Mouse (Mus musculus) cerebellum, adult 2 months (tissue): ENCODE measurements around the gene Endou. TPM values are rescaled to one million over a fixed set of nuclear protein-coding genes. Genes with fewer than 3 reads are reported as not detected.
A peak's percentile ranks its signal among the peaks of the same experiment; 100 is the strongest.

Experiments
- DNase-seq, 2 experiments: peaks; one replicate each; pipeline ENCODE4 v3.0.0; 2021
- H3K27ac ChIP-seq: fragments of 200-500 bp; 2 replicates; pipeline ENCODE4 v1.5.1; 2012; ENCODE audit warnings: low read length, control low read depth, inconsistent platforms; ENCODE audit not compliant: insufficient read depth
- H3K27me3 ChIP-seq: fragments of 200-500 bp; 2 replicates; pipeline ENCODE4 v1.6.1; 2012; ENCODE audit warnings: inconsistent platforms, mild to moderate bottlenecking, low read length, moderate library complexity; ENCODE audit not compliant: control insufficient read depth, insufficient read depth
- H3K4me1 ChIP-seq: fragments of 200-500 bp; 2 replicates; pipeline ENCODE4 v1.6.1; 2011; ENCODE audit warnings: low read length; ENCODE audit not compliant: control insufficient read depth, insufficient read depth
- H3K4me3 ChIP-seq: fragments of 200-500 bp; replicated peaks from 2 replicates; pipeline ENCODE3; 2011; ENCODE audit warnings: mild to moderate bottlenecking, low read depth, low read length, control low read depth; ENCODE audit not compliant: insufficient read depth
- CTCF ChIP-seq: fragments of 200-500 bp; IDR thresholded peaks from 2 replicates; pipeline ENCODE4 v1.5.1; 2011; ENCODE audit warnings: low read depth, mild to moderate bottlenecking, control low read depth, low read length, moderate library complexity, borderline replicate concordance; ENCODE audit not compliant: insufficient read depth
- POLR2A ChIP-seq: fragments of 200-500 bp; IDR thresholded peaks from 2 replicates; pipeline ENCODE4 v1.6.1; 2011; ENCODE audit warnings: low read length, control low read depth, borderline replicate concordance; ENCODE audit not compliant: insufficient read depth
- whole genome bisulfite sequencing: fragments of 180-500 bp; shearing (Covaris S2); methylation state at CpG from one replicate; pipeline ENCODE4 v1.1.7; 2018; 5-methylcytosine and 5-hydroxymethylcytosine counted together
- polyA plus RNA-seq: library from polyadenylated mRNA; depleted of rRNA; stranded (reverse); fragments of >200 nt; gene quantifications from 2 replicates; pipeline ENCODE4 v1.2.3, GENCODE M21; 2012

Endou gene
- polyA plus RNA-seq, 1 experiment, result 1.7 TPM

DNA sequence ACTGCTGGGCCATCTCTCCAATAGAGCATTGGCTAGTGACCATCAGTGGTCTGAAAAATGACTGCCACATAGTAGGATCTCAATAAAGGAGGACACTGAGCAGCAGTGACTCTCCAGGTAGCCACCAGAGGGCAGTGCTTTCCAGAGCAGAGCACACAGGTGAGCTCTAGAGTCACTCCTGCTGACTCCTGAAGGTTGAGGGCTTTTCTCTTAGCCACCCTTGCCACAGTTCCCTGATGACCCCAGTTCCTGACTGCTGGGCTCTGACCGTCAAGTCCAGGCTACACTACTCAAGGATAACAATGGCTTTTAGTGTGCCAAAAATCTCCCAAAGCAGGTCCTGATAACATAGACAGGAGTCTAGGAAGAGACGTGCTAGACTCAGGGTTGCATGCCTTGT is 20.5 kb upstream of the Endou start:
- H3K4me1 ChIP-seq, result no peaks in the 10 kb centered on the region
- H3K4me3 ChIP-seq, result no peak overlapping the region
- no peak for TF ChIP-seq POLR2A
- TF ChIP-seq CTCF, result peak; percentile 40; the same call in 1 of the 2 replicates
- H3K27ac ChIP-seq, result no peak overlapping the region
- H3K27me3 ChIP-seq, result no peaks in the 10 kb centered on the region
- WGBS, result 82% methylated on average over 2 of the region's 2 CpGs
- no peak for DNase-seq

DNA sequence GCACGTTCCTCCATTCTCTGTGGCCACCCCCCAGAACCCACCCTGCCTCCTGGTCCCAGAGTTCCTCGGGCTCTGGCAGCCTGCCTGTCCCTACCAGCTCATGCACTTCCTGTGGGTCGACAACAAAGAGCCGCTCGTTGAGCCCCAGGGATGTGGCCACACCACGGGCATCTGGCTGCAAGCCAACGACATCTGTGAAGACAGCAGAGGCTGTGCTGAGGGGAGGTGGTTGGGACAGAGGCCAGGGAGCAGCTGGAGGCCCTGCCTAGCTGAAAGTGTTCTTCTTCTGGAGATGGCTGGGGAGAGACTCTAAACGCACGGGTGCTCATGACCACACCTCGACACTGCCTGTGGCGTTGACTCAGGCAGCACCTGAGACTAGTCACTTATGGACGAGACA is 19.6 kb upstream of the Endou start:
- Histone ChIP-seq H3K4me3 (no peak overlapping the region), H3K4me1 (no peaks in the 10 kb centered on the region), H3K27ac (no peak overlapping the region), H3K27me3 (no peaks in the 10 kb centered on the region)
- 15% methylated on average over 12 of the region's 12 CpGs for WGBS
- TF ChIP-seq POLR2A, result no peak
- no peak for TF ChIP-seq CTCF
- peak; percentile 46 to 66 for DNase-seq

DNA sequence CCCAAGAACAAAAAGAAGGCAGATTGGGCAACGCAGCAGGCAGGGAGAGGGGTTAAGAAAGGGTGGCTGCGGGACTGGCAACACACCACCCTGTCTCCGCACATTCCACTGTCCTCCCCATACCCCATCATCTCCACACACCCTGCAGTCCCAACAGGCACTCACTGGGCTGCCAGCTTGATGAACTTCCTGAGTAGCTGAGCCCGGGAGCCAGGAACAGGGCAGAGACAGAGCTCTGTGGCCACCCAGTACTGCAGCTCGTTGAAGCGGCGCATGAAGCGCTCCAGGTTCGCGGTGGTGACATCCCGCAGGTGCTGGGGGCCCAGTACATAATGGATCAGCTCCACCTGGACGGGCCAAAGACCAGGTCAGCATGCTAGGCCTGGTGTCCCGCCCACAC is 18.7 kb upstream of the Endou start:
- Histone ChIP-seq H3K4me3 (no peak overlapping the region), H3K27me3 (no peaks in the 10 kb centered on the region), H3K4me1 (no peaks in the 10 kb centered on the region), H3K27ac (no peak overlapping the region)
- no peak for TF ChIP-seq POLR2A
- no peak for TF ChIP-seq CTCF
- 63% methylated on average over 13 of the region's 13 CpGs for WGBS
- DNase-seq, result no peak

DNA sequence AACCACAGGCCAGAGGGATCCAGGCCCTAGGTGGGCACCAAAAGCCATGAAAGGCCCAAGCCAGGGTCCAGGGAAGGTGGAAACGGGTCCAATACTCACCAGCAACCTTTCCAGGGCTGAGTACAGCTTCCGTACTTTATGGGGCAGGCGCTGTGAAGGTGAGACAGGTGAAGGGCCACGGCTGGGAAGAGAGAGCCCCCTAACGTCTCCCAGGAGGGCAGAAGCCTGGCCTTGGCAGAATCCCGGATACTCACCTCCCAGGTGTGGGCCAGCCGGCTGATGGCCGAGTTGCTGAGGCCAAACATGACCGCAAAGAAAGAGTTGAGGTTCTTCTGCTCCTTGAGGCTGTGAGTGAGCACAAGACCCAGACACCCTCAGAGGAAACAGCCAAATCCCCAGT is 18.3 kb upstream of the Endou start:
- WGBS, result 94% methylated on average over 9 of the region's 9 CpGs

DNA sequence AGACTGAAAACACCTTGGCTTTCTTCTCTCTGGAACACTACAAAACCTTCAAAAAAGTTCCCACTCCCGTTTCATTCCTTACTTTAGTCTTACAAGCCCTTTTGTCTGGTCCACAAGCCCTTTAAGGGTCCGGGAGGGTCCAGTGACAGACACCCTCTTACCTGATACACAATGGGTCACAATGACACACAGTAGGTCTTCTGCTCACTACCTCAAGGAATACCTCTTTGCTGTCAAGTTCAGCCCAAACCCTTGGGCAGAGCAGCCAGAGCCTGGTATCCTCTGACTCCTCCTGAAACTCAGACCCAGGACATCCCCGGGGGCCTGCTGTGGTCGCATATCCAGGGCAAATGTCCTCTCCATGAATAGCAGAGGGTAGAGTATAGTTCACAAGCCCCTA is 17.8 kb upstream of the Endou start:
- H3K4me3 ChIP-seq, result no peak overlapping the region
- no peak for DNase-seq
- WGBS, result 97% methylated on average over 4 of the region's 4 CpGs
- TF ChIP-seq POLR2A (no peak), CTCF (no peak)
- no peaks in the 10 kb centered on the region for H3K4me1 ChIP-seq
- H3K27ac ChIP-seq, result no peak overlapping the region
- no peaks in the 10 kb centered on the region for H3K27me3 ChIP-seq

More for the DNA sequence above, 18.3 kb upstream of the Endou start:
- Histone ChIP-seq H3K4me1 (no peaks in the 10 kb centered on the region), H3K27me3 (no peaks in the 10 kb centered on the region), H3K27ac (no peak overlapping the region), H3K4me3 (no peak overlapping the region)
- TF ChIP-seq CTCF, result no peak
- no peak for TF ChIP-seq POLR2A
- DNase-seq, result no peak

DNA sequence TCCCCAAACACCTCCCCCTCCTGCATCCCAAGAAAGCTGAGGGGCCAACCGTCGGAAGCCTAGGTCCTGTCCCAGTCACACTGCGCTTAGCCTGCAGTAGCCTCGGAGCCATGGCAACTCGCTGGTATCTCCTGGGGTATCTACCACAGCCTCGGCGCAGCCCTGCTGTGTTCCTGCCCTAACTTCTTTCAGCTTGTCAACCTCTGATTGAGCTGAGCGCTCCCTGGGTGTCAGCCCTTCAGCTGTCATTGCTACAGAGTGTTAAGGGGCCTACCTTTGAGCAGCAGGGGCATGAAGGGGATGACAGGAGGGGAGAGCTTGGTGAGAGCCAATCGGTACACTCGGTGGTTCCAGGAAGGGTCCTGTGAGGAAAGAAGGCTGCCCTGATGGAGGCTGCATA is 17.2 kb upstream of the Endou start:
- whole genome bisulfite sequencing, result 49% methylated on average over 10 of the region's 10 CpGs
- Histone ChIP-seq H3K27me3 (no peaks in the 10 kb centered on the region), H3K27ac (no peak overlapping the region), H3K4me1 (no peaks in the 10 kb centered on the region), H3K4me3 (no peak overlapping the region)
- no peak for DNase-seq
- no peak for TF ChIP-seq CTCF
- TF ChIP-seq POLR2A, result no peak

DNA sequence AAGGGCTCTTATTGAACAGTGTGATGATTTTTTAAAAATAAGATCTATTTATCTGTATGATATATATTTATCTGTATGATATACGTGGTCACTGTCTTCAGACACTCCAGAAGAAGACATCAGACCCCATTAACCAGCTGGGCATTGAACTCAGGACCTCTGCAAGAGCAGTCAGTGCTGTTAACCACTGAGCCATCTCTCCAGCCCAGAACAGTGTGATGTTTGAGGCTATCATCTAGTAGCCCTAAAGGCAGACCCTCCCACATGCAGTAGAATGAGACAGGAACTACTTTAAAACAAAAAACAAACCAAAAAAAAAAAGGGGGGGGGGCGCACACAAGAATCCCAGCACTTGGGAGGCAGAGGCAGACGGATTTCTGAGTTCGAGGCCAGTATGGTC is 16.3 kb upstream of the Endou start:
- H3K27me3 ChIP-seq, result no peaks in the 10 kb centered on the region
- no peak for DNase-seq
- no peak for TF ChIP-seq CTCF
- H3K4me3 ChIP-seq, result no peak overlapping the region
- no peaks in the 10 kb centered on the region for H3K4me1 ChIP-seq
- H3K27ac ChIP-seq, result no peak overlapping the region
- 93% methylated on average over 4 of the region's 4 CpGs for WGBS

DNA sequence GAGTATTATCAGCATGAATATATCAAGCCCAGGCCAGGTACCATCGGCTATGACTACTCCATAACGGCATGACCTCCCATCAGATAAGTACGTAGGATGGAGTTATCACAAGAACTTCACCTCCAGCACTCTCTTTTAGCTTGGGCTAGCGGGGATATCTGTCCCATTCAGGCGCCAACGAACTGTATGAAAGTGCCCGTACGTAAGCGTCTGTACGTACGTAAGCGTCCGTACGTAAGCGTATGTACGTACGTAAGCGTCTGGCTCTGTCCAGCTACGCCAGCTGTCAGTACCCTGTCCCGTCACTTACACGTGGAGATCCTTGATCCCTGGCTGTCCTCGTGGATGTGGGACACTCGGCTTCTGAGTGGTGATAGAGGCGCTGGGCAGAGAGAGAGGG is 15.6 kb upstream of the Endou start:
- no peak for DNase-seq
- WGBS, result 94% methylated on average over 24 of the region's 24 CpGs
- no peaks in the 10 kb centered on the region for H3K4me1 ChIP-seq
- no peaks in the 10 kb centered on the region for H3K27me3 ChIP-seq
- no peak overlapping the region for H3K4me3 ChIP-seq
- H3K27ac ChIP-seq, result no peak overlapping the region
- TF ChIP-seq POLR2A, result no peak
- no peak for TF ChIP-seq CTCF
